Mouse (Mus musculus) CH12.LX (cell line): ENCODE data around the gene Hax1. TPM values are rescaled to one million over a fixed set of nuclear protein-coding genes. Genes with fewer than 3 reads are reported as not detected.

Experiments
- DNase-seq: peaks from one replicate; pipeline ENCODE4 v3.0.0-alpha.2; 2013; ENCODE audit errors: extremely low read depth
- H3K27ac ChIP-seq: 2 replicates; pipeline ENCODE4 v1.5.1; 2012; ENCODE audit warnings: low read depth, mild to moderate bottlenecking, control low read depth, moderate library complexity; ENCODE audit not compliant: insufficient read depth
- H3K27me3 ChIP-seq: replicated peaks from 2 replicates; pipeline ENCODE3; 2012; ENCODE audit warnings: inconsistent platforms
- H3K36me3 ChIP-seq, 2 experiments: replicated peaks in 1 of 2; 2 replicates each; pipeline versions ENCODE3 to v1.6.1; 2012; ENCODE audit warnings: inconsistent platforms in 1 of 2, low read length in 1 of 2, mild to moderate bottlenecking in 1 of 2, mixed read lengths in 1 of 2, moderate library complexity in 1 of 2; ENCODE audit not compliant: control insufficient read depth in 1 of 2, insufficient read depth in 1 of 2
- H3K4me1 ChIP-seq, 2 experiments: 2 replicates each; pipeline ENCODE4 v1.6.1; 2012; ENCODE audit warnings: inconsistent platforms in 1 of 2, moderate library complexity in 1 of 2; ENCODE audit not compliant: insufficient read depth in 2 of 2, control insufficient read depth in 1 of 2
- H3K4me2 ChIP-seq: 2 replicates; pipeline ENCODE4 v1.6.1; 2012; ENCODE audit warnings: low read depth, mild to moderate bottlenecking, control low read depth; ENCODE audit not compliant: poor library complexity, insufficient read depth, severe bottlenecking
- H3K4me3 ChIP-seq, 3 experiments: fragments of 150-350 bp in 1 of 3; sonication (generic) in 1 of 3; replicated peaks in 1 of 3; 2 replicates each; pipeline versions ENCODE3 to v1.5.1; 2011 to 2012; ENCODE audit warnings: low read depth in 2 of 3, low read length in 2 of 3, mild to moderate bottlenecking in 2 of 3, moderate library complexity in 2 of 3, control low read depth in 1 of 3, improper control_type of control experiment in 1 of 3, inconsistent platforms in 1 of 3, mixed read lengths in 1 of 3; ENCODE audit not compliant: poor library complexity in 1 of 3
- H3K79me2 ChIP-seq: replicated peaks from 2 replicates; pipeline ENCODE4 v1.6.1; 2012; ENCODE audit warnings: mild to moderate bottlenecking, moderate library complexity; ENCODE audit not compliant: control insufficient read depth, poor library complexity, insufficient read depth, severe bottlenecking; ENCODE audit errors: extremely low read depth
- H3K9ac ChIP-seq: 2 replicates; pipeline ENCODE4 v1.6.1; 2012; ENCODE audit warnings: low read depth, mild to moderate bottlenecking, control low read depth, moderate library complexity; ENCODE audit not compliant: insufficient read depth
- H3K9me3 ChIP-seq: replicated peaks from 2 replicates; pipeline ENCODE3; 2012; ENCODE audit warnings: low read length, inconsistent platforms, mixed read lengths
- BHLHE40 ChIP-seq: IDR thresholded peaks from 2 replicates; pipeline ENCODE4 v1.6.1; 2011; ENCODE audit warnings: mild to moderate bottlenecking, low read depth, low read length, improper control_type of control experiment
- CHD2 ChIP-seq: IDR thresholded peaks from 2 replicates; pipeline ENCODE4 v1.6.1; 2011; ENCODE audit warnings: low read length, improper control_type of control experiment
- CTCF ChIP-seq, 2 experiments: IDR thresholded peaks in 1 of 2; conservative IDR thresholded peaks in 1 of 2; 2 replicates each; pipeline ENCODE4 v1.5.1; 2011 to 2012; ENCODE audit warnings: low read depth in 2 of 2, low read length in 2 of 2, improper control_type of control experiment in 1 of 2, inconsistent platforms in 1 of 2, mild to moderate bottlenecking in 1 of 2, moderate library complexity in 1 of 2
- E2F4 ChIP-seq: IDR thresholded peaks from 2 replicates; pipeline ENCODE4 v1.6.1; 2011; ENCODE audit warnings: low read depth, low read length, improper control_type of control experiment; ENCODE audit not compliant: insufficient replicate concordance
- ELF1 ChIP-seq: IDR thresholded peaks from 2 replicates; pipeline ENCODE4 v1.6.1; 2014; ENCODE audit warnings: low read depth, mild to moderate bottlenecking, inconsistent platforms, low read length, improper control_type of control experiment
- EP300 ChIP-seq: IDR thresholded peaks from 2 replicates; pipeline ENCODE4 v1.6.1; 2011; ENCODE audit warnings: low read length, improper control_type of control experiment
- GABPA ChIP-seq: IDR thresholded peaks from 2 replicates; pipeline ENCODE4 v1.6.1; 2012; ENCODE audit warnings: low read depth, low read length, improper control_type of control experiment, inconsistent platforms; ENCODE audit not compliant: insufficient replicate concordance
- HCFC1 ChIP-seq: IDR thresholded peaks from 2 replicates; pipeline ENCODE4 v1.6.1; 2012; ENCODE audit warnings: low read depth, mild to moderate bottlenecking, inconsistent platforms, low read length, improper control_type of control experiment
- IRF4 ChIP-seq: IDR thresholded peaks from 2 replicates; pipeline ENCODE4 v1.6.1; 2014; ENCODE audit warnings: low read depth, mild to moderate bottlenecking, inconsistent platforms, low read length, improper control_type of control experiment
- JUND ChIP-seq: conservative IDR thresholded peaks from 2 replicates; pipeline ENCODE4 v1.6.1; 2011; ENCODE audit warnings: low read depth, low read length, improper control_type of control experiment
- KAT2A ChIP-seq: IDR thresholded peaks from 2 replicates; pipeline ENCODE4 v1.6.1; 2012; ENCODE audit warnings: low read length, improper control_type of control experiment, inconsistent platforms; ENCODE audit not compliant: insufficient replicate concordance
- MAX ChIP-seq: IDR thresholded peaks from 2 replicates; pipeline ENCODE4 v1.6.1; 2011; ENCODE audit warnings: low read length, improper control_type of control experiment
- MAZ ChIP-seq: IDR thresholded peaks from 2 replicates; pipeline ENCODE4 v1.6.1; 2012; ENCODE audit warnings: low read depth, mild to moderate bottlenecking, inconsistent platforms, low read length, improper control_type of control experiment, moderate library complexity
- MEF2A ChIP-seq: IDR thresholded peaks from 2 replicates; pipeline ENCODE4 v1.6.1; 2014; ENCODE audit warnings: low read depth, mild to moderate bottlenecking, inconsistent platforms, low read length, improper control_type of control experiment, borderline replicate concordance
- MXI1 ChIP-seq: IDR thresholded peaks from 2 replicates; pipeline ENCODE4 v1.6.1; 2011; ENCODE audit warnings: mild to moderate bottlenecking, low read depth, low read length, improper control_type of control experiment
- MYC ChIP-seq: IDR thresholded peaks from 2 replicates; pipeline ENCODE4 v1.6.1; 2011; ENCODE audit warnings: low read depth, mild to moderate bottlenecking, improper control_type of control experiment, low read length
- NELFE ChIP-seq: IDR thresholded peaks from 2 replicates; pipeline ENCODE4 v1.6.1; 2011; ENCODE audit warnings: low read depth, low read length, improper control_type of control experiment
- NRF1 ChIP-seq: IDR thresholded peaks from 2 replicates; pipeline ENCODE4 v1.6.1; 2014; ENCODE audit warnings: low read depth, mild to moderate bottlenecking, inconsistent platforms, low read length, improper control_type of control experiment, moderate library complexity
- PAX5 ChIP-seq: IDR thresholded peaks from 2 replicates; pipeline ENCODE4 v1.6.1; 2012; ENCODE audit warnings: low read length, inconsistent platforms, mixed read lengths
- POLR2A ChIP-seq: IDR thresholded peaks from 2 replicates; pipeline ENCODE4 v1.6.1; 2011; ENCODE audit warnings: low read depth, mild to moderate bottlenecking, improper control_type of control experiment, low read length
- POLR2AphosphoS2 ChIP-seq: IDR thresholded peaks from 2 replicates; pipeline ENCODE4 v1.6.1; 2011; ENCODE audit warnings: low read depth, low read length, improper control_type of control experiment
- RAD21 ChIP-seq: IDR thresholded peaks from 2 replicates; pipeline ENCODE4 v1.6.1; 2011; ENCODE audit warnings: low read depth, mild to moderate bottlenecking, low read length, improper control_type of control experiment, moderate library complexity
- RCOR1 ChIP-seq: conservative IDR thresholded peaks from 2 replicates; pipeline ENCODE4 v1.6.1; 2012; ENCODE audit warnings: low read depth, mild to moderate bottlenecking, inconsistent platforms, low read length, improper control_type of control experiment
- SIN3A ChIP-seq: IDR thresholded peaks from 2 replicates; pipeline ENCODE4 v1.6.1; 2012; ENCODE audit warnings: low read length, improper control_type of control experiment, inconsistent platforms
- SMC3 ChIP-seq: IDR thresholded peaks from 2 replicates; pipeline ENCODE4 v1.6.1; 2011; ENCODE audit warnings: low read depth, low read length, improper control_type of control experiment
- TBP ChIP-seq: conservative IDR thresholded peaks from 2 replicates; pipeline ENCODE4 v1.6.1; 2011; ENCODE audit warnings: low read depth, low read length, improper control_type of control experiment
- TCF12 ChIP-seq: IDR thresholded peaks from 2 replicates; pipeline ENCODE4 v1.6.1; 2014; ENCODE audit warnings: low read depth, mild to moderate bottlenecking, inconsistent platforms, low read length, improper control_type of control experiment
- UBTF ChIP-seq: IDR thresholded peaks from 2 replicates; pipeline ENCODE4 v1.6.1; 2012; ENCODE audit warnings: low read depth, mild to moderate bottlenecking, inconsistent platforms, low read length, improper control_type of control experiment, moderate library complexity
- USF2 ChIP-seq: conservative IDR thresholded peaks from 2 replicates; pipeline ENCODE4 v1.6.1; 2011; ENCODE audit warnings: low read depth, low read length, improper control_type of control experiment
- ZC3H11A ChIP-seq: IDR thresholded peaks from 2 replicates; pipeline ENCODE4 v1.6.1; 2012; ENCODE audit warnings: low read depth, mild to moderate bottlenecking, inconsistent platforms, low read length, improper control_type of control experiment
- ZKSCAN1 ChIP-seq: IDR thresholded peaks from 2 replicates; pipeline ENCODE4 v1.6.1; 2012; ENCODE audit warnings: low read depth, inconsistent platforms, low read length, improper control_type of control experiment, borderline replicate concordance
- ZMIZ1 ChIP-seq: IDR thresholded peaks from 2 replicates; pipeline ENCODE4 v1.6.1; 2012; ENCODE audit warnings: low read depth, mild to moderate bottlenecking, inconsistent platforms, low read length, improper control_type of control experiment
- ZNF384 ChIP-seq: IDR thresholded peaks from 2 replicates; pipeline ENCODE4 v1.6.1; 2012; ENCODE audit warnings: low read depth, low read length, improper control_type of control experiment, inconsistent platforms
- dilution Hi-C: fragments of 300-500 bp; cut with MboI; formaldehyde crosslinking; loops from 2 replicates; pipeline ENCODE4 v1.14.3; 2020; ENCODE audit warnings: low sequenced_read_pairs; ENCODE audit not compliant: extremely low pct_unique_long_range_greater_than_20kb, extremely low pct_ligation_motif_present
- in situ Hi-C: fragments of 300-500 bp; cut with MboI; formaldehyde crosslinking; loops from 3 replicates; pipeline ENCODE4 v1.14.3; 2019; ENCODE audit warnings: low sequenced_read_pairs, low pct_ligation_motif_present, low pct_unique_long_range_greater_than_20kb, mixed read lengths
- polyA plus RNA-seq: library from polyadenylated mRNA; unstranded; fragments of >175 nt; gene quantifications from 2 replicates; pipeline ENCODE4 v1.2.1, GENCODE M21; 2012; ENCODE audit warnings: low read depth; ENCODE audit not compliant: insufficient read length
- total RNA-seq, 2 experiments: library from RNA; depleted of rRNA; stranded (reverse); fragments of 300-350 nt in 1 of 2; fragments of >200 nt in 1 of 2; gene quantifications; 2 replicates each; pipeline ENCODE4 v1.2.3; 2012 to 2014

The Hax1 gene
- 268 and 353 TPM in 2 replicates for total RNA-seq (2012; rRNA removed)
- 294 and 302 TPM in 2 replicates for total RNA-seq (2014; rRNA removed)
- polyA plus RNA-seq = 304 and 319 TPM in 2 replicates

DNA sequence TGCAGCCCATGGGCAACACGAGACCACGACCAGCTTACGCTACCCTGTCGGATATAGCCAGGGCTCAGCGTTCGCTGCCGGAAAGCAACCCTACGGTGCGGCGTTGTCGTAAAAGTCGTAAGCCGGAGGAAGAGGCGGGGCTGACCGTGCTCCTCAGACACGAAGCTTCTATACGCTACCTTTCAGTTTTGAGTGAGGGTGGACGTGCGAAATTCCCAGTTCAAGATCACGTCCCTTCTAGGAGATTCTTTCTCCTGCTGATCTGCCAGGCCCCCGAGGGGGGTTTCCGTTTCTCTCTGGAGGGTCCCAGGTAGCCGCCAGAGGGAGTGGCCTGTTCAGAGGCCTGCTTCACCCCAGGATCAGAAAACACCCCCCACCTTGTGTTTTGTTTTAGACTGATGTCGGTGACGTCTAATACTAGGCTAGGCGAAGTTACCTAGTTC is at the start of gene Hax1:
Hax1 (minus strand) TSS at position 169 of the 443 bp plus-strand sequence.
- H3K27me3 ChIP-seq = no peaks in the 10 kb centered on the region
- H3K9ac ChIP-seq = peak within 1 kb of the TSS; percentile 99
- peaks cover 25% of the 10 kb centered on the region for H3K79me2 ChIP-seq
- in situ Hi-C loops = no loop called here
- H3K4me3 ChIP-seq = peak within 1 kb of the TSS; percentile 87 to 99 (median 94)
- dilution Hi-C loops = no loop called here
- TF ChIP-seq HCFC1 = peak; percentile 84
- peak; percentile 67; the same call in 1 of the 2 replicates for TF ChIP-seq SIN3A
- TF ChIP-seq ZNF384 = no peak
- peak; percentile 91 for TF ChIP-seq TCF12
- TF ChIP-seq ZC3H11A = no peak
- no peak for TF ChIP-seq NRF1
- no peak for TF ChIP-seq PAX5
- TF ChIP-seq MAZ = no peak
- TF ChIP-seq UBTF = no peak
- TF ChIP-seq GABPA = no peak
- TF ChIP-seq MAX = peak; percentile 30; the same call in 1 of the 2 replicates
- TF ChIP-seq KAT2A = peak; percentile 74; the same call in 1 of the 2 replicates
- TF ChIP-seq POLR2A = peak; percentile 92
- peak; percentile 34; the same call in 1 of the 2 replicates for TF ChIP-seq ELF1
- TF ChIP-seq TBP = peak; percentile 93
- peak; percentile 73 for TF ChIP-seq ZMIZ1
- TF ChIP-seq SMC3 = no peak
- peak; percentile 88 for TF ChIP-seq POLR2AphosphoS2
- TF ChIP-seq IRF4 = no peak; the same call in 1 of the 2 replicates
- no peak for TF ChIP-seq CTCF (conservative IDR thresholded peaks at IDR 0.05 in 1 of 2, IDR thresholded peaks at IDR 0.05 in 1 of 2; ENCODE audit: low read depth in 2 of 2, low read length in 2 of 2)
- TF ChIP-seq RAD21 = no peak
- peak; percentile 42; the same call in 1 of the 2 replicates for TF ChIP-seq BHLHE40
- no peak for TF ChIP-seq EP300
- TF ChIP-seq MEF2A = no peak
- peak; percentile 61; the same call in 1 of the 2 replicates for TF ChIP-seq MXI1
- TF ChIP-seq JUND = no peak
- no peak for TF ChIP-seq USF2
- peak; percentile 47; the same call in 1 of the 2 replicates for TF ChIP-seq MYC
- peak; percentile 91 for TF ChIP-seq NELFE
- TF ChIP-seq E2F4 = no peak
- TF ChIP-seq RCOR1 = no peak
- TF ChIP-seq CHD2 = peak; percentile 58; the same call in 1 of the 2 replicates
- TF ChIP-seq ZKSCAN1 = no peak
- H3K4me2 ChIP-seq = peak within 1 kb of the TSS; percentile 97
- DNase-seq = peak; percentile 94
- peaks cover 47 to 61% of the 10 kb centered on the region in 2 experiments for H3K36me3 ChIP-seq
- peaks cover 0 to 22% of the 10 kb centered on the region in 2 experiments; a peak in 2 of 4 replicates for H3K4me1 ChIP-seq
- H3K9me3 ChIP-seq = no peaks in the 10 kb centered on the region
- peak within 1 kb of the TSS; percentile 82 for H3K27ac ChIP-seq
